Mouse (Mus musculus) embryo, embryonic 10.5 days (tissue): ENCODE data around the gene Lrrc26.
"Not testable (repeated sequence)": the region's sequence is repeated elsewhere in the genome, so short reads cannot be mapped to it uniquely, and the experiment has no call there.

ENCODE experiments used
- DNase-seq: peaks from one replicate; pipeline ENCODE4 v3.0.0-alpha.2; 2015; ENCODE audit warnings: low spot score

Gene Lrrc26

DNA sequence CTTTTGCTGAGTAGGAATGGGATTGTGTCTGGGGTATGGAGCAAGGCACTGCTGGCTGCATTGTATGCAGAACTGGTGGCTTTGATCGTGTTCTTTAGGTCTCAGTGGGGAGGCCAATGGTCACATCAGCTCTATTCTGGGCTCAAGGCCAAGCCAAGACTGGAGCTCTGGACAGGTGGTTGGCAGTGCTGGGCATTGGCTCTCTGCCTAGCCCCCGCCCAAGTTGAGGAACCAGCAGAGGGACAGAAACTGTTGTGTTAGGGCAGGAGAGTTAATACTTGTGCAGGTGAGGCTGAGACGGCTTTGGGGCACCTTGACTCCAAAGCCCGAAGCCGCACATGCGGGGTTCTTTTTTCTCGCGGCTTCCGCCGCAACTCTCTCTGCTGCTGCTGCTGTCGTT lies at the start of gene Lrrc26:
TSS of gene Lrrc26 (plus strand) at position 265 of the 400 bp plus-strand sequence.
- no peak for DNase-seq

- no peak for DNase-seq
Observed at GRCm38 (mm10) chr2:25240310-25240709, 49.4 kb upstream of the Lrrc26 start.

GRCm38 (mm10) chr2:25240723-25241437 lies 48.8 kb upstream of the Lrrc26 start:
- peak; percentile 87 for DNase-seq

GRCm38 (mm10) chr2:25241438-25241775 lies 48.3 kb upstream of the Lrrc26 start:
- no peak for DNase-seq

DNA sequence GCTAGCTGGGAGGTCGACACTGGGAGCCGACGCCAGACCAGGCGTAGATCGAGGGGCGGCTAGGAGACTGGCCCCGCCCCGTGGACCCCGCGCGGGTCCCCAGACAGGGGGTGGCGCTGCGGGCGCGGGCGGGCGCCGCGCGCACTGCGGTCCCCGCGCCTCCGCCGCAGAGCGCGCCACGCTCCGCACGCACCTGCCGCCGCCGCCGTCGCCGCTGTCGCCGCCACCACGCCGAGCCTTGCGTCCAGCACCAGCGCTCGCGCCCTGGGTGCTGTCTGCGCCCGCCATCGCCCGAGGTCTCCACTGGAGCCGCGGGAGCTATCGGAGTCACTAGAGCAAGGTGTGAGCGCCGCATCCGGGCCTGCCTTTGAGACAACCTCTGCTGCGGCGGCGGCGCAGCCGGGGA lies 47.6 kb upstream of the Lrrc26 start, which contains the start of the genes Rnf208 and Cysrt1:
TSS of gene Rnf208 (plus strand) at position 155 of the 406 bp plus-strand sequence.
TSS of gene Cysrt1 (minus strand) at position 352 of the 406 bp plus-strand sequence.
- DNase-seq, result peak; percentile 39

GRCm38 (mm10) chr2:25243342-25243741 lies 46.4 kb upstream of the Lrrc26 start:
- DNase-seq, result no peak

DNA sequence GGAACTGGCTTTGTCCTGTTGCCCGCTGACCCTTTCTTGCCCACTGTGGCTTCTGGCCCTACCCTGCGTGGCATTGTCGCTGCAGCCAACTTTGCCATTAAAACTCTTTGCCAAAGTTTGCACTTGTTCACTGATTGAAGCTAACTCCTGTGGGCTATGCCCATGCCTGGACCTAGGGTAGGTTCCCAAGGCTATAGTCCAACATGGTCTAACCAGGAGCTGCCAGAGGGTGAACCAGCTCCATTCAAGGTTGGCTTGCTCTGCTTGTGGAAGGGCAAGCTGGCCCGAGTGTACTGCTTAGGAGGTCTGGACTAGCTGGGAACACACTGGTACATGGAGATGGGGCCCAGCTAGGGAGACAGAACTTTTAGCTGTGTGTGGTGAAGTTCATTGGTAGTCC lies 45.6 kb upstream of the Lrrc26 start:
- no peak for DNase-seq

GRCm38 (mm10) chr2:25246183-25247072 lies 43.3 kb upstream of the Lrrc26 start, which contains the start of gene AL732309.1:
Gene AL732309.1 (minus strand): TSS chr2:25246863.
- no peak for DNase-seq

DNA sequence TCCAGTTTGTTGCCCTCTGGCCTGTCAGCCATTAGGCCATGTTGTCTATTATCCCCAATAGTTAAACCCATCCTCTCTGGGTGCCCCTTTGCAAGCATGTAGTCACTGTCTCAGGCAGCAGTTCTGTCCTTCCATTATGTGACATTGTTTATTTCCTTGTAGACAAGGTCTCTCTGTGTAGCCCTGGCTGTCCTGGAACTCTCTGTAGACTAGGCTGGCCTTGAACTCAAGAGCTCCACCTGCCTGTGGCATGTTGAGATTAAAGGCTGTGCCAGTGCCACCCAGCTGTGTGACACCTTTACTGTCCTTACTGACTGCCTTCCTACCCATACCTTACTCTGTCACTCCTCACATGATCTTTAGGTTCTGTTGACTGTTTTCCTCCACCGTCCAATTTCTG lies 37.4 kb upstream of the Lrrc26 start:
- no peak for DNase-seq

GRCm38 (mm10) chr2:25255284-25255779 lies 34.4 kb upstream of the Lrrc26 start, which contains the start of gene Tmem203:
Gene Tmem203 (plus strand): TSS chr2:25255439.
- DNase-seq, result peak; percentile 96

DNA sequence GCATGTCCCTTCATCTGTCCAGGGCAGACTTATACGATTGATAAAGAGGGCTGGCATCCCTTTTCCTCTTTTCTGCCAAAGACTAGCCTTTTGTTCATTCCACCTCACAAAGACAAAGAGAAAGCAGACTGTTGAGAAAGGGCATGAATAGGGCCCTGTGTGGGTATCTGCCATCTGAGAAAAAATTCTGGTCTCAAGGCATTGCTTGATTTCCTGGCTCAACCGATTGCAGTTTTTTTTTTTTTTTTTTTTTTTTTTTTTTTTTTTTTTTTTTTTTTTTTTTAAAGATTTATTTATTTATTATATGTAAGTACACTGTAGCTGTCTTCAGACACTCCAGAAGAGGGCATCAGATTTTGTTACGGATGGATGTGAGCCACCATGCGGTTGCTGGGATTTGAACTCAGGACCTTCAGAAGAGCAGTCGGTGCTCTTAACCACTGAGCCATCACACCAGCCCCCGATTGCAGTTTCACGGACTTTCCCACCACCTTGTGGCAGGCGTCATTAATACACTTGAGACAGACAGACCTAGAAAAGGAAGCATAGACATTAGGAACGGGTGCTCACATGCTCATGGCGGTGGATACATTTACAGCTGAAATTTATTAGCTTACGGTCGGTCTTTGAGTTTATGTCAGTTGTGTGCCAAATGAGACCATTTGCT lies 33.1 kb upstream of the Lrrc26 start:
- peak; percentile 55 for DNase-seq

DNA sequence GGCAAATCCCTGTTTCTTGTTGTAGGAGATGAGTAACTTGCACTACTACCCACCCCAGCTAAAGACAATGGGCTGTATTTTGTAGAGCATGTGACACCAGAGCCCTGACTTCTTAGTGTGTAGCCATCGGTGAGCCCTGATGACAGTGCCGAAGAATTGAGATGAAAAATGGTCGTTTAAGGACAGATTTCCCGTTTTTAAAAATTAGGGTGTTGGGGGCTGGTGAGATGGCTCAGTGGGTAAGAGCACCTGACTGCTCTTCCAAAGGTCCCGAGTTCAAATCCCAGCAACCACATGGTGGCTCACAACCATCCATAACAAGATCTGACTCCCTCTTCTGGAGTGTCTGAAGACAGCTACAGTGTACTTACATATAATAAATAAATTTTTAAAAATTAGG lies 32.5 kb upstream of the Lrrc26 start:
- not testable (repeated sequence) for DNase-seq

DNA sequence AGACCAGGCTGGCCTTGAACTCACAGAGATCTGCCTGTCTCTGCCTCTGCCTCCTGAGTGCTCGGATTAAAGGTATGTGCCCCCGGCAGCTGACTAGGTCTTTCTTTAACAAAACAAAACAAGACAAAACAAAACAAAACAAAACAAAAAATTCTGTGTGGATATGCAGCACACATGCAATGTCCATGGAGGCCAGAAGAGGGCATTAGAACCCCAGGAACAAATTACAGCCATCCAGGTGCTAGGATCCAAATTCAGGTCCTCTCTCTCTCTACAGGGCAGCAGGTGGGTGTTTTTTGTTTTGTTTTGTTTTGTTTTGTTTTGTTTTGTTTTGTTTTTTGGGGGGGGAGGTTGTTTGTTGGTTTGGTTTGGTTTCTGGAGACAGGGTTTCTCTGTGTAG lies 30.8 kb upstream of the Lrrc26 start:
- no peak for DNase-seq

- DNase-seq, result no peak
Observed at GRCm38 (mm10) chr2:25261870-25262269, 27.8 kb upstream of the Lrrc26 start.

- peak; percentile 98 for DNase-seq
Observed at GRCm38 (mm10) chr2:25262291-25262767, 27.4 kb upstream of the Lrrc26 start, which contains the start of gene Tprn. Gene Tprn (plus strand): TSS chr2:25262618.

GRCm38 (mm10) chr2:25262795-25263622 lies 26.7 kb upstream of the Lrrc26 start:
- DNase-seq, result no peak

GRCm38 (mm10) chr2:25263623-25264285 lies 26.0 kb upstream of the Lrrc26 start:
- no peak for DNase-seq

DNA sequence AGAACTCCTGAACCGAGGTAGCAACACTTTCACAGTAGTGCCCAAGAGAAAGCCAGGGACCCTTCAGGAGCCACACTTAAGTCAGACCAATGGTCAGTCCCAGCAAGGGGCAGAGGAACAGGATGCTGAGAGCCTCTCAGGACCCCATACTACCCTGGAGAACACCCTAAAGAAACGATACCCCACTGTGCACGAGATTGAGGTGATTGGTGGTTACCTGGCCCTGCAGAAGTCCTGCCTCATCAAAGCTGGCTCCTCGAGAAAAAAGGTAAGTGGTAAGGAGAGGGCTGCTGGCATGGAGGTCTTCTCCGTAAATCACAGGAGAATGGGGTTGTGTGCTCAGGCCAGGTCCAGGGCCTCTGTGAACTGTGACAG lies 25.4 kb upstream of the Lrrc26 start:
- DNase-seq, result no peak

DNA sequence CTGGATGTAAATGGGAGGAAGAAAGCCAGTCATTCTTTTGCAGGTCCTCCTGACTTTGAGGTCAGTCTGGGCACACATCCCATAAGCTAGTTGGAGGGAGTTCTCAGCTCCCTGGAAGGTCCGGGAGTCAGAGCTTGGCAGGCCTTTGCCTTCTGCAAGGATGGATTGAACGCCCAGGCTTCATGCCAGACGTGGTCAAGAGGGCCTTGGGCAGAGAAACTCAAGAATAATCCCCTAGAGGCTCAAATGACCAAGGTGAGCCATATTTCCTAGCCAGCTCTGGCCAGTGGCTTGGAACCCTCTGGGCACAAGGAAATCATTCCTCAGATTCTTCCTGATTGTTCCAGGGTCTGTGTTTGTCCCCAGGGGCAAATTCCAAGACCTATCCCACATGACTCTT lies 24.9 kb upstream of the Lrrc26 start:
- no peak for DNase-seq

GRCm38 (mm10) chr2:25265897-25266656 lies 23.6 kb upstream of the Lrrc26 start:
- DNase-seq, result no peak
